Mouse (Mus musculus) telencephalon, adult 2 months (tissue): ENCODE results near the gene Mrvi1.

Source experiments
- DNase-seq: peaks from one replicate; pipeline ENCODE4 v3.0.0-alpha.2; 2011; ENCODE audit warnings: low read depth, low spot score

Gene Mrvi1

GRCm38 (mm10) chr7:110981036-110981435 is 1.2 kb downstream of the Mrvi1 start:
- DNase-seq = no peak

- DNase-seq = no peak
Observed at GRCm38 (mm10) chr7:110977699-110978392, 4.4 kb downstream of the Mrvi1 start.

GRCm38 (mm10) chr7:110973450-110973849 is 8.8 kb downstream of the Mrvi1 start:
- no peak for DNase-seq

GRCm38 (mm10) chr7:110972796-110973195 is 9.5 kb downstream of the Mrvi1 start:
- no peak for DNase-seq

GRCm38 (mm10) chr7:110967373-110967772 is 14.9 kb downstream of the Mrvi1 start:
- DNase-seq = no peak

GRCm38 (mm10) chr7:110966853-110967252 is 15.4 kb downstream of the Mrvi1 start:
- DNase-seq = no peak

GRCm38 (mm10) chr7:110965387-110965786 is 16.9 kb downstream of the Mrvi1 start:
- peak; percentile 6 for DNase-seq

- no peak for DNase-seq
Observed at GRCm38 (mm10) chr7:110963655-110963997, 18.6 kb downstream of the Mrvi1 start.

- DNase-seq = no peak
Observed at GRCm38 (mm10) chr7:110962943-110963654, 19.2 kb downstream of the Mrvi1 start.

GRCm38 (mm10) chr7:110962497-110962896 is 19.8 kb downstream of the Mrvi1 start:
- no peak for DNase-seq

GRCm38 (mm10) chr7:110956422-110957170 is 25.7 kb downstream of the Mrvi1 start:
- DNase-seq = no peak

- no peak for DNase-seq
Observed at GRCm38 (mm10) chr7:110955576-110955975, 26.7 kb downstream of the Mrvi1 start.

- DNase-seq = no peak
Observed at GRCm38 (mm10) chr7:110954072-110954858, 28.0 kb downstream of the Mrvi1 start.

- DNase-seq = no peak
Observed at GRCm38 (mm10) chr7:110953210-110953609, 29.1 kb downstream of the Mrvi1 start.

GRCm38 (mm10) chr7:110950621-110950925 is 31.7 kb downstream of the Mrvi1 start:
- DNase-seq = no peak

- DNase-seq = no peak
Observed at GRCm38 (mm10) chr7:110949785-110950620, 32.3 kb downstream of the Mrvi1 start.

- DNase-seq = no peak
Observed at GRCm38 (mm10) chr7:110948579-110948978, 33.7 kb downstream of the Mrvi1 start.

GRCm38 (mm10) chr7:110947616-110948015 is 34.6 kb downstream of the Mrvi1 start:
- no peak for DNase-seq

- DNase-seq = no peak
Observed at GRCm38 (mm10) chr7:110946731-110947130, 35.5 kb downstream of the Mrvi1 start.

GRCm38 (mm10) chr7:110944321-110944720 is 37.9 kb downstream of the Mrvi1 start:
- no peak for DNase-seq
